Mouse (Mus musculus) MN1 (cell line): ENCODE results near the gene Ppp4r3a.
A peak's percentile ranks its signal among the peaks of the same experiment; 100 is the strongest.
"Not testable (repeated sequence)": the region's sequence is repeated elsewhere in the genome, so short reads cannot be mapped to it uniquely, and the experiment has no call there.

Source experiments
- DNase-seq: peaks from one replicate; pipeline ENCODE4 v3.0.0-alpha.2; 2016; ENCODE audit warnings: low spot score

The Ppp4r3a gene

DNA sequence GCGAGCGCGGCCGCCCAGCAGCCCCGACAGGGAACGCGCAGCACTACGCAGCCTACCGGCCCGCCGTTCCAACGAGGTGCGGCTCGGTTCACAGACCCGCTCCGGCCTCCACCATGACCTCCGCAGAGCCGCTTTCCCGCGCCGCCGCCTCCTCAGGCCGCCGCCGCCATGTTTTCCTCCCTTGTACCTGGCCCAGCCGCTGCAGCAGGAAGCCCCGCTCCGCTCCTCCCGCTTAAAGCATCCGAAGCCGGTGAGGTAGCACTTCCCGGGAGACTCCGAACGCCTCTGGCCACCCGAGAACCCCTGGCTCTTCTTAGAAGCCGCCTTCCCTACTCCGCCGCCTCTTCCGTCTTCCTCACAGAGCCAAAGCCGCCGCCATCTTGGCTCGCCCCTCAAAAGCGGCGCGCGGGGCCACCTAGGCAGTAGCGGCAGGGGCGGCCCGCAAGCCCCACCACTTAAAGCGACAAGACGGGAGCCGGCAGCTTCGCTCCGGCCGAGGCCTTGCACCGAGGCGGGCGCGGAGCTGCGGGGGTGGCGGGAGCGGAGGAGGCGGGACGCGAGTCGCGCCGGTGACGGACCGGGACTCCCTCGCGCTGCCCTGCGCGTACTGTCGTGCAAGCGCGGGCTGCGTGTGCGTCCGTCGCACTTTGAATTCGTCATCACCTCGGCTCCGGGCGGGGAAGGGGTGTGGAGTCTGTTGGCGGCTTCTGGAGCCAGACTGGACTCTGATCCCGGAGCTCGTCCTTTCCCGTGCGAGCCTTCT is at the start of gene Ppp4r3a:
TSS of gene Ppp4r3a (minus strand) at position 627 of the 763 bp plus-strand sequence.
- DNase-seq = peak; percentile 94

GRCm38 (mm10) chr12:101123013-101123412 is 39.5 kb upstream of the Ppp4r3a start:
- peak; percentile 9 for DNase-seq

GRCm38 (mm10) chr12:101122066-101122465 is 38.6 kb upstream of the Ppp4r3a start:
- DNase-seq = not testable (repeated sequence)

DNA sequence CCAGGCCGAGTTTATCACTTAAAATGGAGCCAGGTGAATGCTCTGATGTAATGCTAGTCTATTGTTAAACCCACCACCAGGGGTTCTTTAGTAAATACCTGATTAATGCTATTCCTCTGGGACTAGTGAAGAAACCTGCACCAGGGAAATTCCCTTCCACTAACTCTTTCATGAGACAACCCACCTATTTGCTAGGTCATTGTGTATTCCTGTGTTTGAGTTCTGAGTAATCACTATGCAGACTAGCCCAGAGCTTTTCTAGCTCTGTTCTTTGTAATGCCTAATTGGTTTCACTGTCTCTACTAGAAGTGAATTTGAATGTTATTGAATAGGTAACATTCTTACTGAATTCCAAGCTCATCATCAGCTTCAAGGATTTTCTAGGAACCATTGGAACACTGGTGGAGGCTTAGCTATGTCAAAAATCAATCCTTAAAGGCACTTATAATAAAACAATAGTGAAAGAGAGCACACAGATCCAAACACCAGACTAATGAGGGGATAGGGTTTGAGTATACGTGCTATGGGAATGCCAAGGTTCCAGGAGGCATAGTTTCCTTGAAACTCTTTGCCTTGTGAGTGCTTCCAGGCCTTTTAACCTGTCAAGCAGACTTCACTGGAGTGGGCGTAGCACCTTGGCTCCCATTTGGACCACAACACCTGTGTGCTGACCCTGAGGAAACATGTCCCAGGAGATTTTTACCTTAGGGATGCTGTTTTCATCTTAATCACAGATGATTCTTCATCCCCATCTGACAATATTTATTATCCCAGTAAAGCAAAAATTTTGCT is 26.5 kb upstream of the Ppp4r3a start:
- not testable (repeated sequence) for DNase-seq

GRCm38 (mm10) chr12:101107722-101108121 is 24.2 kb upstream of the Ppp4r3a start:
- DNase-seq = no peak

- DNase-seq = no peak
These were observed 22.1 kb upstream of the Ppp4r3a start for GRCm38 (mm10) chr12:101105571-101105970.

DNA sequence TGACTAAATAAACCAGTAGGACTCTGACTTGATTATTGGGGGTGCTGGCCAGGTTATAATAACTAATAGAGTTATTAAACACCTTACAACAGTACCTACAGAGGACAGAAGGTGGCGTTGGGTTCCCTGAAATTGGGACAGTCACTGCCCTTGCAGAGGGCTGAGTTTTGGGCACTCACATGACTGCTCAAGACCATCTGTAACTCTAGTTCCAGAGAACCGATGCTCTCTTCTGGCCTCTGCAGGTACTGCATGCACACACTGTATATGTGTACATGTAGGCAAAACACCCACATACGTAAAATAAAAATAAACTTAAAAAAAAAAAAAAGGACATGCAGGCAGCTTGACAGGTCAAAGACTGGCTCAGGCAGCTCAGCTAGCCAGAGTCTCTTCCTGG is 19.1 kb upstream of the Ppp4r3a start:
- DNase-seq = no peak

DNA sequence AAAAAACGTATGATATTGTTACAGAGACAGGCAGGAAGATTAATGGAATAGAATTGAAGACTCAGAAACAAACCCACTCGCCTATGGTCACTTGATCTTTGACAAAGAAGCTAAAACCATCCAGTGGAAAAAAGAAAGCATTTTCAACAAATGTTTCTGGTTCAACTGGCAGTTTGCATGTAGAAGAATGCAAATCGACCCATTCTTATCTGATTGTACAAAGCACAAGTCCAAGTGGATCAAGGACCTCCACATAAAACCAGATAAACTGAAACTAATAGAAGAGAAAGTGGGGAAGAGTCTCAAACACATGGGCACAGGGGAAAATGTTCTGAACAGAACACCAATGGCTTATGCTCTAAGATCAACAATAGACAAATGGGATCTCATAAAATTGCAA is 10.2 kb upstream of the Ppp4r3a start:
- not testable (repeated sequence) for DNase-seq

DNA sequence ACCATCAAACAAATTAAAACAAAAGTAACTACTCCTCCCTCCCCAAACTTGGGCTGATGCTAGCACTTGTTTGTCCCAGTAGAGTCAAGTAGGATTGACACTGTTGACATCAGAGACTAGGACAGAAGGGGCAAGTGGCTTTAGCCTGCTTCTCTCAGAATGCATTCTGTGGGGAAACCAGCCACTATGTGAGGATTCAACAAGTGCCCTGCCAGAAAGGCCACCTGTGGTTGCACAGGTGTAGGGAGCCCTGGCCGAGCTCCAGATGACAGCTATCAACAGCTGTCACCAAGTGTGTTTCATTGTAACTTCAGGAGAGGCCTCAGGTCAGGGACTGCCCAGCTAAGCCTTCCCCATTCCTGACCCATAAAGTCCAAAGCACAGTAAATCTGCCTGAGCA is 6.5 kb upstream of the Ppp4r3a start:
- no peak for DNase-seq

GRCm38 (mm10) chr12:101087406-101087805 is 3.9 kb upstream of the Ppp4r3a start:
- no peak for DNase-seq

DNA sequence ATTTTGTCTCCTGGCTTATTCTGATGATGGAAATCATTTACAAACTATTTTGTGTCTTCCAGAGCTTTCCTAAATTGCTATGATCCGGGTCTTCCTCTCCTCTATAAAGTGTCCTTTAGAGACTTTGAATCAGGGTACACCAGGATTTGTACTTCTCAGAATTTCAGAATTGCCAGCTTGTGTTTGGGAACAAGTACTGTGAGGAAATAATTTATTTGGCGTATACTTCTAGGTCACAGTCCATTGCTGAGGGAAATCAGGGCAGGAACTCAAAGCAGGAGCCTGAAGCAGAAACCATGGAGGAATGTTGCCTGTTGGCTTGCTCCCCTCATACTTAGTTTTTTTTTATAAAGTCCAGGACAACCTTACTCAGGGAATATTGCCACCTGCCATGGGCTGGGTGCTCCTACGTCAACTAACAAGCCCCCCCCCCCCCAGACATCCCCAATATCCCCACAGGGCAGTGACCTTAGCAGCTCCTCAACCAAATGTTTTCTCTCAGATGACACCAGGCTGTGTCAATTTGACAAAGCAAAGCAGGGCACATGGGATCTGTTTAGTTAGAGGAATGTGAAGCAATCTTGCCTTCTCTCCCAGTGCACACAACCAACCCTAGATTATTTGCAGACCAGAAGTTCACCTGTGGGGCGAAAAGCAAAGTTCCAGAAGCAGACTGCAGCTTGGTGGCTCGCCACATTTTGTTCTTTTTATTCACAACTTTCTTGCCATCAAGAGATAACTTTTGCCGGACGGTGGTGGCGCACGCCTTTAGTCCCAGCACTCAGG is 1.6 kb upstream of the Ppp4r3a start:
- no peak for DNase-seq

- DNase-seq = peak; percentile 23
These were observed 735 bp upstream of the Ppp4r3a start for GRCm38 (mm10) chr12:101084237-101084636.

GRCm38 (mm10) chr12:101083839-101084195 is 315 bp upstream of the Ppp4r3a start:
- no peak for DNase-seq

DNA sequence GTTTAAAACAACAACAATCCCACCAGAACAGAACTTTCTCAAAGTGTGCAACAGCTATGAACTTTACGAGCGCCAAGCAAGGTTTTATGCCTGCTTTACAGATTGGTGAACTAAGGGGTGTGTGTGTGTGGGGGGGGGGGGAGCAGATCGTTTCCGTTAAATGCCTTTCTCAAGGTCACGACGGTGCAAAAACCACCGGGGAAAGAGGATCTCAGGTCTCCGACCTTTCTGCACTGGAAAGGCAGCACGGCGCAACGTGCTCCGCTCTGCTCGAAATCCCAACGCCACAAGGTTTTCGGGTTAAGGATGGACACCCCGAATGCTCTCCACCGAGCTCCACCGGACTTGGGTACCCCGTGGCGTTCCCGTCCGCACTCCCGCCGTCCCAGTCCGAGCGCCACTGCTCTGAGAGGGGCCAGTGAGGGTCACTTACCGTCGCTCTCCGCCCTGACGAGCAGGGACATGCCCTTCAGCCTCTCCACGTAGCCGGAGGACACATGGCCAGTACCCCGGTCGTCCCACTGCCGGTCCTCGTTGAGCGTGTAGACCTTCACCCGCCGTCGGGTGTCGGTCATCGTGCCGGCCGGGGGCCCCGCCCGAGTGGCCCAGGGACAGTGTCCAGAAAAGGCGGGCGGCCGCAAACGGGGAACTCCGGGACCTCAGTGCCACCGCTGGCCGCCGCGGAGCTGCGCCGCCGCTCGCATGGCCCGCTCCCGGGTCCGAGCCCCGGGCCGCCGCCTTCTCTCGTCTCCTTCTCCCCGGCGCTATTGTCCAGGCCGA is 1.0 kb downstream of the Ppp4r3a start:
- peak; percentile 15 for DNase-seq

- no peak for DNase-seq
These were observed 5.5 kb downstream of the Ppp4r3a start for GRCm38 (mm10) chr12:101077955-101078354.

- DNase-seq = no peak
These were observed 8.1 kb downstream of the Ppp4r3a start for GRCm38 (mm10) chr12:101075433-101075832.

- no peak for DNase-seq
These were observed 8.6 kb downstream of the Ppp4r3a start for GRCm38 (mm10) chr12:101074821-101075429.

- DNase-seq = no peak
These were observed 13.7 kb downstream of the Ppp4r3a start for GRCm38 (mm10) chr12:101069813-101070212.

DNA sequence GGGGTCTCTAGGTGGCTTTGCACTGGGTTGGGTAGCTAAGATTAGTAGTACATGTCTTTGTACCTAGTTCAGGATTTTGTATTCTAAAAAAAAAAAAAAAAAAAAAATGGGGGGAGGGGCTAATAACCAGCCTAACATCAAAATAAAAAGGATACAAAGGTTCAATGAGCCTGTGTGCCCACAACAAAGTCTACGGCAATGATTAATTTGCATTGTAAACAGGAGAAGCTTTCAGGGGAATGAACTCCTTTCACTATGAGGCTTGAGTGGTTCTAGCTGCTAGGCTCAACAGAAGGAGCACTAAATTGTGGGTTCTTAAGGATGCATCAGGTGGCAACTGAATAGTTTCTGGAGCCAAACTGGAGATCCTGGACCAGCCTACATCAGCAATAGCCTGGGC is 17.2 kb downstream of the Ppp4r3a start:
- DNase-seq = no peak

DNA sequence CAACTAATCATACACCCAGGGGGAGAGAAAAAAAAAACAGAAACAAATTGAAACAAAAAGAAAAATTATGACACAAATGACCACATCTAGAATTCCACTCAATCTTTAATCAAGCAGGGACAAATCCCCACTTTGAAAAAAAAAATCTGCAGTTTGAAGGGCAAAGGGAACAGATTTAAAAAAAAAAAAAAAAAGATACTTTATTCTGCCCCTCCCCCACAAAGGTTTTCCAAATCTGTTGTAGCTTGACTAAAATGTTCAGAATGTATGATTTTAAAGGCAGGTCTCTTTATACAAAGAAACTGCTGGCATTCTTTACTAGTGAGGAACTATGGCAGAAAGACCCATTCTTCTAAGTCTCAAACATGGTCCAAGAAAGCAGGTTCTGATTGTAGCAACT is 43.5 kb downstream of the Ppp4r3a start:
- no peak for DNase-seq
